Mouse (Mus musculus) C2C12 (cell line): ENCODE results near the gene Fam169b.

Experiments used
- CTCF ChIP-seq: IDR thresholded peaks from one replicate; pipeline ENCODE4 v1.5.1; 2011; ENCODE audit not compliant: control insufficient read depth, insufficient read depth, insufficient read length
- MAX ChIP-seq: IDR thresholded peaks from one replicate; pipeline ENCODE4 v1.6.1; 2011; ENCODE audit warnings: mild to moderate bottlenecking, control low read depth
- MYOD1 ChIP-seq: IDR thresholded peaks from one replicate; pipeline ENCODE4 v1.6.1; 2011; ENCODE audit warnings: low read depth; ENCODE audit not compliant: control insufficient read depth, insufficient read length

GRCm38 (mm10) chr7:68287582-68287981 is 13.9 kb downstream of the Fam169b start:
- no peak for TF ChIP-seq MYOD1
- no peak for TF ChIP-seq CTCF
- TF ChIP-seq MAX, result no peak
